Mouse (Mus musculus) cerebellum, adult 2 months (tissue): Measurements from ENCODE around the gene Rhod.

ENCODE experiments used
- CTCF ChIP-seq: fragments of 200-500 bp; IDR thresholded peaks from 2 replicates; pipeline ENCODE4 v1.5.1; 2011; ENCODE audit warnings: low read depth, mild to moderate bottlenecking, control low read depth, low read length, moderate library complexity, borderline replicate concordance; ENCODE audit not compliant: insufficient read depth
- POLR2A ChIP-seq: fragments of 200-500 bp; IDR thresholded peaks from 2 replicates; pipeline ENCODE4 v1.6.1; 2011; ENCODE audit warnings: low read length, control low read depth, borderline replicate concordance; ENCODE audit not compliant: insufficient read depth

GRCm38 (mm10) chr19:4482111-4482859, 43.1 kb upstream of the Rhod start:
- TF ChIP-seq CTCF (no peak), POLR2A (no peak)
